Mouse (Mus musculus) cerebellum, adult 2 months (tissue): ENCODE results near the gene Cchcr1.

Experiments
- CTCF ChIP-seq: fragments of 200-500 bp; IDR thresholded peaks from 2 replicates; pipeline ENCODE4 v1.5.1; 2011; ENCODE audit warnings: low read depth, mild to moderate bottlenecking, control low read depth, low read length, moderate library complexity, borderline replicate concordance; ENCODE audit not compliant: insufficient read depth
- POLR2A ChIP-seq: fragments of 200-500 bp; IDR thresholded peaks from 2 replicates; pipeline ENCODE4 v1.6.1; 2011; ENCODE audit warnings: low read length, control low read depth, borderline replicate concordance; ENCODE audit not compliant: insufficient read depth

DNA sequence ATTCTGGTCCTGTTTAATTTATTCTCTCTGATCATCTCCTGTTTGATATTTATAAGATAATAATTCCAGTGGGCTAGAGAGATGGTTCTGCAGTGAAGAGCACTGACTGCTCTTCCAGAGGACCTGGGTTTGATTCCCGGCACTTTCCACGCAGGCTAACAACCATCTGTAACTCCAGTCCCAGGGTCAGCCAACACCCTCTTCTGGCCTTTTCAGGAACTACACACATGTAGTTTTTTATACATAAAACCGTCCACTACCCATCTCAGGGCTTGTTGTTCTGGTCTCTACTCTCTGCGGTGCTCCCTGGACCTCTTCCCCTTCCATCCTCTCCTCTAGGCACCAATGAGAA, 33.2 kb downstream of the Cchcr1 start:
- TF ChIP-seq CTCF (peak; percentile 18; the same call in 1 of the 2 replicates), POLR2A (no peak)
